Mouse (Mus musculus): Measurements from ENCODE around the gene Tmem200c. TPM values are rescaled to one million over a fixed set of nuclear protein-coding genes. Genes with fewer than 3 reads are reported as not detected.

The Tmem200c gene
- total RNA-seq, 2 experiments from 2014 or later, result not detected

Other genes starting within 250 kb of the Tmem200c start
- gene Epb41l3, start 249.1 kb downstream of the Tmem200c start, total RNA-seq (2015), result 2.4 and 2.6 TPM in 2 replicates
- gene Epb41l3, start 249.1 kb downstream of the Tmem200c start, total RNA-seq (2017), result 0.70 and 3.9 TPM in 2 replicates